Mouse (Mus musculus) bone marrow, adult 2 months (tissue): ENCODE measurements around the gene Cand1.

Experiments
- CTCF ChIP-seq: fragments of 200-500 bp; IDR thresholded peaks from 2 replicates; pipeline ENCODE4 v1.5.1; 2011; ENCODE audit warnings: low read length, control low read depth; ENCODE audit not compliant: control insufficient read depth, insufficient read depth
- POLR2A ChIP-seq: fragments of 200-500 bp; IDR thresholded peaks from 2 replicates; pipeline ENCODE4 v1.6.1; 2011; ENCODE audit warnings: low read depth, mild to moderate bottlenecking, control low read depth, low read length, borderline replicate concordance; ENCODE audit not compliant: control insufficient read depth

DNA sequence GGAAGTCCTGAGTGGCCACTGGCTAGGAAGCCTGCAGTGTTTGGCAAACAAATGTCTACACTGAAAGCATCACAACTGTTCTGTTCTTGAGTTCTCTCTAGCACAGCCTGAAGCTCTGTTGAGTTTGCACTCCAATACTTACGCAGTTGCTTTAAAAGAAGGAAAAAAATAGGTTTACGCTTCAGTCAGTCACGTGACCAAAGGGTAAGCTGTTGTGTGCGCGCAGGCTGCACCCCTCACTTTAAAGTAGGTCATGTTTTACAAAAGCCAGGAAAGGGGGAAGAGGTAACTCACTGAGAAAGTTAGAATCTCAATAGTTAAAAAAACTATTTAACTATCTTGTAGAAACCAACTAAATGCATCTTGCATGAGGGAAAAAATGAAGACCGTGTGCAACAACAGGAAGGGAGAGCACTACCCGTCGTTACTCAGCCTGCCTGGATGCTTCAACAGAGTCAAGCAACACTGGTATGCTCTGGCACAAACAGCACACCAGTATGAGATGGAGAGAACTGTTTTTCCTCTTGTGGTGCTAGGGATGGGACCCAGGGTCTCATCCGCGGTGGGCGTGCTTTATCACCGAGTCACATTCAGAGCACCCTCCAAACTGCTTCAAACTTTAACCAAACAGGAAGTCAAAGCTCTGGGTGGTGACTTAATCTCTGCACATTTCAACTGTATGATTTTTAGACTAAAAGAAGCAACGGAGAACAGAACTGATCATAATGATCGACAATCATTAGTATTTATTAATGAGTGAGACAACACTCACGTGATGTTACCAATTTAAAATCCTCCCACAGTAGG is 21.4 kb downstream of the Cand1 start:
- TF ChIP-seq CTCF (no peak), POLR2A (no peak)
